Mouse (Mus musculus) liver, postnatal 0 days (tissue): Measurements from ENCODE around the gene Ctsk. TPM values are rescaled to one million over a fixed set of nuclear protein-coding genes. Genes with fewer than 3 reads are reported as not detected.
A peak's percentile ranks its signal among the peaks of the same experiment; 100 is the strongest.

Experiments used
- ATAC-seq: fragments of 200-750 bp; cut with Nextera tagmentation; 2 replicates; pipeline ENCODE4 v1.8.0; 2017; ENCODE audit warnings: mild to moderate bottlenecking, moderate library complexity
- DNase-seq: peaks from one replicate; pipeline ENCODE4 v3.0.0-alpha.2; 2016
- H3K27ac ChIP-seq: fragments of 300-500 bp; sonication (generic); 2 replicates; pipeline ENCODE4 v1.5.1; 2014; ENCODE audit warnings: antibody characterized with exemption, moderate library complexity, mild to moderate bottlenecking, low read depth
- H3K27me3 ChIP-seq: fragments of 300-500 bp; sonication (generic); 2 replicates; pipeline ENCODE4 v1.6.1; 2014; ENCODE audit warnings: low read length, control low read depth, mixed read lengths; ENCODE audit not compliant: insufficient read depth
- H3K36me3 ChIP-seq: fragments of 300-500 bp; sonication (generic); replicated peaks from 2 replicates; pipeline ENCODE4 v1.6.1; 2014; ENCODE audit warnings: mild to moderate bottlenecking, control low read depth, low read length, moderate library complexity, mixed read lengths; ENCODE audit not compliant: insufficient read depth
- H3K4me1 ChIP-seq: fragments of 300-500 bp; sonication (generic); 2 replicates; pipeline ENCODE4 v1.6.1; 2014; ENCODE audit warnings: antibody characterized with exemption, mild to moderate bottlenecking, control low read depth; ENCODE audit not compliant: insufficient read depth
- H3K4me2 ChIP-seq: fragments of 300-500 bp; sonication (generic); 2 replicates; pipeline ENCODE4 v1.6.1; 2014; ENCODE audit warnings: low read depth, mild to moderate bottlenecking, low read length, moderate library complexity, mixed read lengths
- H3K4me3 ChIP-seq: fragments of 300-500 bp; sonication (generic); 2 replicates; pipeline ENCODE4 v1.5.1; 2014; ENCODE audit warnings: low read depth, low read length
- H3K9ac ChIP-seq: fragments of 300-500 bp; sonication (generic); replicated peaks from 2 replicates; pipeline ENCODE4 v1.6.1; 2014; ENCODE audit warnings: mild to moderate bottlenecking, moderate library complexity
- H3K9me3 ChIP-seq: fragments of 300-500 bp; sonication (generic); 2 replicates; pipeline ENCODE4 v1.6.1; 2016; ENCODE audit warnings: mild to moderate bottlenecking, control low read depth, low read length, mixed read lengths
- CTCF ChIP-seq: sonication (generic); IDR thresholded peaks from 2 replicates; pipeline ENCODE4 v1.5.1; 2016; ENCODE audit warnings: antibody characterized with exemption, low read depth
- EP300 ChIP-seq: IDR thresholded peaks from 2 replicates; pipeline ENCODE4 v1.6.1; 2016; ENCODE audit warnings: antibody characterized with exemption, low read depth, mild to moderate bottlenecking
- WGBS: fragments of 180-500 bp; shearing (Covaris S2); extraction: QIAGEN DNeasy Blood & Tissue Kit; methylation state at CpG from one replicate; pipeline ENCODE4 v1.1.7; 2014; ENCODE audit not compliant: insufficient replicate concordance; 5-methylcytosine and 5-hydroxymethylcytosine counted together
- polyA plus RNA-seq: library from polyadenylated mRNA; unstranded; fragments of >200 nt; fragmentation: Nextera tagmentation; extraction: Ambion mirVana; gene quantifications from 2 replicates; pipeline ENCODE4 v1.2.1, GENCODE M21; 2015

The Ctsk gene
- polyA plus RNA-seq, 1 experiment from 2014 or later = 2.3 TPM

DNA sequence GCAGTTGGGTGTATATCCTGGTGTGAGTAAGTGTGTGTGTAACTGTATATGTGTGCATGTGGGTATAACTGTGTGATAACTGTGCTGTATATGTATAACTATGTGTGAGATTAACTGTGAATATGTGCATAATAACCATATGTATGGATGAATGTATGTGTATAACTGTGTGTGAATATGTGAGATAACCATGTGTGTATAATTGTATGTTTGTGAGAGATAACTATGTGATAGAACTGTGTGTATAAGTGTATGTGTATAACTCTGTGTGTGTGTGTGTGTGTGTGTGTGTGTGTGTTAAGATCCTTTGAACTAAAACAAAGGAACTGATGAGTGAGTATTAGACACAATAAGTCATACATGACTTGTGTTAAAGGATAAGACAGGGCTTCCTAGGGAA, 27.1 kb downstream of the Ctsk start:
- Histone ChIP-seq H3K4me1 (peaks cover 14% of the 10 kb centered on the region), H3K4me2 (no peak overlapping the region), H3K27ac (peak overlapping the region; percentile 19; the same call in 1 of the 2 replicates), H3K36me3 (no peaks in the 10 kb centered on the region), H3K9ac (no peak overlapping the region), H3K27me3 (no peaks in the 10 kb centered on the region), H3K9me3 (no peaks in the 10 kb centered on the region), H3K4me3 (no peak overlapping the region)
- no peak for TF ChIP-seq CTCF
- TF ChIP-seq EP300 = no peak
- 0 out of 2 replicates have a peak, but pooled peaks have one; percentile 24 for ATAC-seq
- no peak for DNase-seq

- 48% methylated on average over 8 of the region's 8 CpGs for WGBS
- Histone ChIP-seq H3K4me1 (peaks cover 8% of the 10 kb centered on the region; the same call in 1 of the 2 replicates), H3K4me2 (peak within 1 kb of the TSS; percentile 34; the same call in 1 of the 2 replicates), H3K36me3 (no peaks in the 10 kb centered on the region), H3K4me3 (peak within 1 kb of the TSS; percentile 21), H3K27ac (peak within 1 kb of the TSS; percentile 19; the same call in 1 of the 2 replicates), H3K9ac (no peak within 1 kb of the TSS), H3K9me3 (no peaks in the 10 kb centered on the region), H3K27me3 (no peaks in the 10 kb centered on the region)
- DNase-seq = no peak
- no peak for TF ChIP-seq CTCF
- TF ChIP-seq EP300 = no peak
- ATAC-seq = no peak
Observed at GRCm38 (mm10) chr3:95526622-95527211, 27.7 kb downstream of the Ctsk start, which contains the start of gene Ctss. TSS of gene Ctss (plus strand) at chr3:95526786.

DNA sequence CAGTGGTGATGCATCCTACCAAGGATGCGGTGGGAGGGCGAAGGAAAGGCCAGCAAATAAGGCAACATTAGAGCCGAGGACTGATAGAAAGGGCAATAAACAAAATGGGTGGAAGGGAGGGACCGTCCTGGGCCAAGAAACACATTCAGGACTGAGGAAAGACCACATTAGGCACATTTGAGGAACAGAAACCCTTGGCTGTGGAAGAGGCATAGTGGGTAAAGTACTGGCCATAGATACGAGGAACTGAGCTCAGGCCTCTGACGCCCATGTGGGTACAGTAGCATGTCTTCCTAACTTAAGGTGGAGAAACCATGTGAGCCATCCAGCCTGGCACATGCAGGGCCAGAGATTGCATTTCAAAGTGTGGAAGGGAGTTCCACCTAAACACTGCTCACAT, 30.8 kb downstream of the Ctsk start:
- H3K9me3 ChIP-seq = no peaks in the 10 kb centered on the region
- ATAC-seq = peak; percentile 35; the same call in 1 of the 2 replicates
- no peaks in the 10 kb centered on the region for H3K36me3 ChIP-seq
- H3K9ac ChIP-seq = no peak overlapping the region
- 59% methylated on average over 6 of the region's 6 CpGs for WGBS
- H3K4me3 ChIP-seq = no peak overlapping the region
- no peaks in the 10 kb centered on the region for H3K4me1 ChIP-seq
- H3K27ac ChIP-seq = no peak overlapping the region
- no peak for DNase-seq
- H3K27me3 ChIP-seq = no peaks in the 10 kb centered on the region
- no peak for TF ChIP-seq EP300
- TF ChIP-seq CTCF = no peak
- no peak overlapping the region for H3K4me2 ChIP-seq

GRCm38 (mm10) chr3:95531025-95531424, 32.0 kb downstream of the Ctsk start:
- no peak overlapping the region for H3K4me2 ChIP-seq
- WGBS = 92% methylated on average over 1 of the region's 1 CpGs
- H3K36me3 ChIP-seq = no peaks in the 10 kb centered on the region
- TF ChIP-seq EP300 = no peak
- peak; percentile 39 for TF ChIP-seq CTCF
- ATAC-seq (no peak), DNase-seq (no peak)
- H3K9ac ChIP-seq = no peak overlapping the region
- H3K4me3 ChIP-seq = no peak overlapping the region
- H3K27me3 ChIP-seq = no peaks in the 10 kb centered on the region
- H3K4me1 ChIP-seq = no peaks in the 10 kb centered on the region
- no peak overlapping the region for H3K27ac ChIP-seq
- no peaks in the 10 kb centered on the region for H3K9me3 ChIP-seq

DNA sequence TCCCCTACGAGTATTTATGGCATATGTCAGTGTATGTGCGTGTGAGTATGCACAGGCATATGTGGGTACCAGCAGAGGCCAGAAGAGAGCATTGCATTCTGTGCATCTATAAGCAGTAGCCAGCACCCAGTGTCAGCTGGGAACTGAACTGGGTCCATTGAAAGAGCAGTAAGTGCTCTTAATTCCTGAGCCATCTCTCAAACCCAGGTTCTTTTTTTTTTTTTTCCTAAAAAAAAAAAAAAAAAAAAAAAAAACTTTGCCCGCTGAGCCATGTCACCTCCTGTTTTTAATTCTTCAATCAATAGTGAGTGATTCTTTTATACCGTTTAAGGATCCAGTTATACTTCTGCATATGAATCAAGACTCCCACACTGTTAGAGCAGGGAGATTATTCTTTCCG, 34.3 kb downstream of the Ctsk start:
- H3K9me3 ChIP-seq = no peaks in the 10 kb centered on the region
- no peak overlapping the region for H3K27ac ChIP-seq
- H3K9ac ChIP-seq = no peak overlapping the region
- H3K4me2 ChIP-seq = no peak overlapping the region
- DNase-seq (no peak), ATAC-seq (no peak)
- TF ChIP-seq EP300 (no peak), CTCF (0 out of 2 replicates have a peak, but pooled peaks have one; percentile 10)
- H3K4me3 ChIP-seq = no peak overlapping the region
- H3K27me3 ChIP-seq = no peaks in the 10 kb centered on the region
- 83% methylated on average over 5 of the region's 5 CpGs for WGBS
- no peaks in the 10 kb centered on the region for H3K4me1 ChIP-seq
- no peaks in the 10 kb centered on the region for H3K36me3 ChIP-seq

GRCm38 (mm10) chr3:95534927-95535326, 35.9 kb downstream of the Ctsk start:
- TF ChIP-seq EP300 (no peak), CTCF (0 out of 2 replicates have a peak, but pooled peaks have one; percentile 17)
- H3K4me2 ChIP-seq = no peak overlapping the region
- no peak for ATAC-seq
- 65% methylated on average over 1 of the region's 1 CpGs for WGBS
- no peaks in the 10 kb centered on the region for H3K36me3 ChIP-seq
- no peak overlapping the region for H3K4me3 ChIP-seq
- no peak overlapping the region for H3K9ac ChIP-seq
- H3K27me3 ChIP-seq = no peaks in the 10 kb centered on the region
- no peaks in the 10 kb centered on the region for H3K4me1 ChIP-seq
- no peak for DNase-seq
- H3K27ac ChIP-seq = no peak overlapping the region
- no peaks in the 10 kb centered on the region for H3K9me3 ChIP-seq

- DNase-seq (no peak), ATAC-seq (no peak)
- Histone ChIP-seq H3K4me2 (no peak overlapping the region), H3K36me3 (no peaks in the 10 kb centered on the region), H3K9me3 (no peaks in the 10 kb centered on the region), H3K27me3 (no peaks in the 10 kb centered on the region), H3K27ac (no peak overlapping the region), H3K9ac (no peak overlapping the region), H3K4me1 (no peaks in the 10 kb centered on the region), H3K4me3 (no peak overlapping the region)
- TF ChIP-seq EP300 (no peak), CTCF (no peak)
- 79% methylated on average over 10 of the region's 10 CpGs for WGBS
Observed at GRCm38 (mm10) chr3:95538936-95539335, 39.9 kb downstream of the Ctsk start.
